Mouse (Mus musculus) c-Kit-positive CD71-negative TER-119-negative erythroid progenitor cells, embryonic 14.5 days (primary cell): ENCODE results near the gene Ibtk.
"Not testable (repeated sequence)": the region's sequence is repeated elsewhere in the genome, so short reads cannot be mapped to it uniquely, and the experiment has no call there.

Experiments
- DNase-seq: peaks from one replicate; pipeline ENCODE4 v3.0.0-alpha.2; 2013; ENCODE audit warnings: low read depth

The Ibtk gene

DNA sequence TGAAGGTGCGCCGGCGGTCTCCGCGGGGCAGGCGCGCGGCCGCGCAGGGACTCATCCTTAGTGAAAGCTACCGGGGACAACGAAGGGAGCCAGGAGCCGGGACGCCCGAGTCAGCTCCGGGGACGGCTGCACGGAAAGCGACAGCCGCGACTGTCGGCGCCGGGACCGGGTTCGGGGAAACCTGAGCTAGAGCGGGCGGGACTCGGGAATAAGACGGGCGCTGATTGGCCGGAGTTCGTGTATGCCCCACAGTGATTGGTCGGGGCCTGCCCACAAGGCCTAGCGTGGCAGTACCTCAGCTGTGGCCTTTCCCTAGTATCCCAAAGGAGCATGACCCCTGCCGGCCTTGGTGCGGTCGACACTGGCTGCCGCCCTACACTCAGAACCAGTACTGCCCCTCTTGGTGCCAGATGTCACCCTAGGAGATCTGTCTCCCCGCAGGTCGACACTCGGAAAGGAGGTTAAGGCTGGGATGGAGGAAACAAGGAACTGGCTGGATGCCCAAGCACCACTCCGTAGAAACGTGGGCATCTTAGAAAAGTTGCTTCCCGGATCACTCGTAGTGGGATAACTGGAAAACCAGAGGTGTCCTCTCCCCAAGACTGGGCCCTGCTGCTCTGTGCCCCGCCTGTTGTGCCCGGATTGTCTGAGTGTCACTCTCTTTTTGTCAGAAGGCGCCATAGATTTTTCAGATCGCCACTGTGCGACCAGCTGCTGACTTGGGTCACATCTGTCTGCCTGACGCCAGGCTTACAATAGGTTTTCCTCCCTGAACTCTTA lies at the start of gene Ibtk:
TSS of gene Ibtk (minus strand) at position 193 of the 780 bp plus-strand sequence.
- peak; percentile 83 for DNase-seq

DNA sequence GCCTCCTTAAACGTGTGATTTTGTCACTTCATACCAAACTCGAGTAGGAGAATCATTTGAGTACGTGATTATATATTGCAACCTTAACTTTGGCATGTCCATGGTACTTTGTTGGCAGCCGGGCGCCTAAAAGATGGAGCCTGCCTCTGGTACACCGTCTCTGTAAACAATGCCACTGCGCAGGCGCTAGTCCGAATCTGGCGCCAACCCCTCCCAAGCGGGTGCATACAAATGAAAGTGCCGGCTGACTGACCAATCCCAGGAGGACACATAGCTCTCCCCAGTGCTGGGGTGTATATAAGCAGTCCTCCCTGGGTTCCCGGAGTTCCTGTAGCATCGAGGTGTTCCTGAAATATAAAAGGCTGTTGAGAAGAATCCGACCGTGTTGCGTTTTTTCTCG lies 42.4 kb upstream of the Ibtk start:
- not testable (repeated sequence) for DNase-seq

DNA sequence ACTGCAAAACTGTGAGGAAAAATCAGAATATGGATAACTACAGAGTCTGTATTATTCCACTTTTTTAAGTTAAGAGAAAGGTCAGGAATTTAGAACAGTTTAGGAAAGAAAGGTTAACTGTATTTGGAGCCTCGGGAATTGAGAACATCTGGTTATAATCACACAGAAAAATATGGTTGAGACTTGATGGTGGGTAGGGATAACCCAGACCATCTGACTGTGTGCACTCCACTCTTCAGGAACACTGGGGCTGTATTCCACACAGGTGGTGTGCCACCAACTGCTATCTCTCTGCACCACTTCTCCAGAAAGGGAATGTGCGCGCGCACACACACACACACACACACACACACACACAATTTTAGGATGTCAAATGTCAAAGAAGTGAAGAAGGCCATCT lies 31.1 kb upstream of the Ibtk start:
- DNase-seq, result no peak

DNA sequence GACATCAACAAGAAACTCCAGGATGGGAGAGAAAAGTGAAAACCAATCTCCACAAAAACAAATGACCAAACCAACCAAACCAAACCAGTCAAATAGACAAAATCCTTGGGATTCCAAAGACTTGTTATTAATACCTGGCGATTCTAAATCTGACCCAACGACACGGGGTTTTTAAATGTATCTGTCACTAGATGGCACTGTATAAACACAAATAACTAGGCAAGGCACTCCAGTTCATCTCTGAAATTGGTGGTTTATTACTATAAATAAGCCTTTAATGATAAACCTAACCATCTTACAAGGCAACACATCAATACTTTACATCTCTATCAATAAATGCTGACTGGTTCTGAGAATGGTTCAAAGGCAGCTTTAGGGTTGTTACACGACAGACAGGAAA lies 30.3 kb upstream of the Ibtk start:
- no peak for DNase-seq

DNA sequence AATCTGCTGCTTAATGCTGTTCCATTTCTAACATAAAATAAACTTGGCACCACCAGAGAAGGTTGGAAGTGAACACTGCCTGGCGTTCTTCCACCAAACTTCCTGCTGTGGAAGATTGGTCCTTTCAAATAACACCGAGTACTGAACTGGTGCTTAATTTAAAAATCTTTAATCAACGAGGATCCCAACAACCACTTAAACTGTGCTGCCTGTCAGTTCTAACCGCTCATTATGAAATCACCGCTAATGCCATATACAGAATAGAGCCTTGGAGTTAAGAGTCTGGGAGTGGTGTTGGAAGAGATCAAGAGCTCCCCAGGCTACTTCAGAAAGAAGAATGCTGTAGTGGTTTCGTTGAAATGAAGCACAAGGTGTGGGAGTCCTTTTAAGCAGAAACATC lies 28.4 kb upstream of the Ibtk start:
- no peak for DNase-seq

DNA sequence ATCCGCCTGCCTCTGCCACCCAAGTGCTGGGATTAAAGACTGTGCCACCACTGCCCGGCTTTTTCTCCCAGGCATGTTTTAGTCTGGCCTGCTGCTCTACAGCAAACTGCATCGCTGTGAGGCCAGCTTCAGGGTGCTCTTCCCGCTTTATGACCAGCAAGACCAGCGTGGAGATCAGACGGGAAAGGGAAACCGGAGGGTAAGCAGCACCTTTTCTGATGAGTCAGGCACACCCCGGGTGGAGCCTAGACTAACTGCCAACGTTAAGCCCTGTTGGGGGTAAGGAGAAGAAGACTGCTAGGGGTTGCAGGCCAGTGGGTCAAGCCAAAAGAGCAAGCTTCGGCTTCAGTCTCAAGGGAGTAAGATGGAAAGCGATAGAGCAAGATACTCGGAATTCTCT lies 23.1 kb upstream of the Ibtk start:
- no peak for DNase-seq

DNA sequence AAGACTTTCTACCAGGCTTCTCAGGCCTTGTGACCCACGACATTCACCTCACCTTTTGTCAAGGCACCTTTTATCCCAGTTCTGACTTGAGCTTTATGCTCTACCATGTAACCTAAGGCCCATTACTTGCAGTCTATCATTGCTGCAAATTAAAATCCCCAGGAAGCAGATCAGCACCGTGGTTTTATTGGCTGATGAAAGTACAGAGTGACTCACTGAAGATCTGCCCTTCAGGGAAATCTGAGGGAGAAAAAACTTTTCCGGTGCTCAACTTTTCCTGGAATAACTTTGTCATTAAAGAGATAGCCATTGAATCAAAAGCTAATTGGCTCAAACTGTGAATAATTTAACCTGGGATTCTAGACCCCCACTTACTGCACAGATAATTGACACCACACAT lies 22.3 kb upstream of the Ibtk start:
- DNase-seq, result no peak

DNA sequence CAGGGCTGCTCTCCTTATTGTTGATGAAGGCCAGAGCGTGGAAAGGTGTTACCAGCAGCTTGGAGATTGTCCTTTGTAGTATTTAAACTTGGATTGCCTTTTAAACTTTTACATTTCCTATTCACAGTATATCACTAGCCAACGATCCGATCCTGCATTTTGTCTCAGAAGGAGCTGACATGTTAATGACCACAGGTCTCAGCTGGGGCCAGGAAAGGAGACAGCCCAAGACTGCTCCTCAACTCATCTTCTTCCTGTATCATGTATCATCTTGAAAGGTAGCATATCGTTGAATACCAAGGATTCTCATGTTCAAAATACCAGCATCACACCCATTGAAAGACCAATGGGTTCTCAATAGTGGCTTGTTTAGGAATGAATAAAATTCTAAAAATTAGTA lies 21.2 kb upstream of the Ibtk start:
- no peak for DNase-seq

DNA sequence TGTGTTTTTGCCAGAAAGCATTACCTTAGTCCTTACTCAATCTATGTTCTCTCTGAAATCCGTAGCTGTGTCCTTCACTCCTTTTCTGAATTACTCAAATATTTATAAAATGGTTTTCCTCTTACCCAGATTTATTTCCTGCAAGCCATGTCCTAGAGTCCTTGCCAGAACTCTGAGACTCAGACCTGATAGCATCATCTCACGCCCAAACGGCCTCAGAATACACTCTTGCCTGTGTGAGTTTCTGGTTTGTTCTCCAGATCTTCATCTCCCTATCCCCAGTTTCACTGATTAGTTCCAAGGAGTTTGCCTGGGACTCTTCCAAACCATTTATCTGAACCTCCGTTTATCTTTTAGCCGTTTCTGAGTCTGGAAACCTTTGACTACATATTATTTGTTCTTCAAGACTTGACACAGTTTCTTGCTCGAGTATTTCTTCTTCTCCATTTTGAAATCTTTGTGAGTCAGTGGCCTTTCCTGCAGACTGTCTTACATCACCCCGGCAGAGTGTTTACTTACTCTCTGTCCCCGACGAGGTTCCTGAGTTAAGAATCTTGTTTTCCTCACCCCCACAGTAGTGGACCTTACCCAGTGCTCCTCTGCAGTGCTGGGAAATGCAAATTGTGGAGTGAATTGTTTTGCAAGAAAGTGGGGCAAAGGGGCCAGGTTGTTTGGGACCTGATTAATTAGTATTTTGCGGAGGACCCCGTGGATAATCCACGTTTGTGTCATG lies 20.1 kb upstream of the Ibtk start:
- DNase-seq, result no peak

DNA sequence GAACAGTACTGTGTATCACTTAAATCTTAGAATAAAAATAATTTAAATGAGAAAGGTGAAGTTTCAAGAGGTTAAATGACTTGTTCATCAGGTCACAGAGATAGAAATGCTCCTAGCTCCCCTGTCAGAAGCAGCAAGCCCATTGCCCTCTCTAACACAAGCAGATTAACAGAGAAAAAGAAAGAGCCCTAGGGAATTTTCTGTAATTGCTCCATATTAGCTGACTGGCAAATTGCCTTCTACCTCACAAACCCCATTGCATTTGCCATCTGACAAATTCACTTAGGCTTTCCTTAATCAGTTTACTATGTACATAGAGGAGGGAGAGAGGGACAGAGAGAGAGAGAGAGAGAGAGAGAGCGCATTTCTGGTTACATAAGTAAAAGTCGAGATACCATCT lies 18.1 kb upstream of the Ibtk start:
- DNase-seq, result no peak

DNA sequence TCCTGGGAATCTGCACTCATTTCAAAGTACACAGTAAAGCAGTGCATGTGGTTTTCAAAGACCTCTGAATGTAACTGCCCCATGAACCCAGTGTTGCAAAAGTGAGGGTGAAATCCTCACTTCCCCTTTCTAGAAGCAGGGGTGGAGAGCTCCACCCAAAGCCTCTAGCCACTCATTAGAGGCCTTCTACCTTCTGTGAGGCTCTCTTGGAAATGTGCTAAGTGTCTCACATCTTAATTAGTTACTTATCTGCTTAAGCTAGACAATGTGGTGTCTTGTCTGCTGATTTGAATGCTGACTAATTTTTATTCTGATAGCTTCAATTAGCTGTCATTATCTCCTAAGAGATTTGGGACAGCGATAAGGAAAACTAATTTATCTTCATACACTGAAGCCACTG lies 13.3 kb upstream of the Ibtk start:
- peak; percentile 34 for DNase-seq

DNA sequence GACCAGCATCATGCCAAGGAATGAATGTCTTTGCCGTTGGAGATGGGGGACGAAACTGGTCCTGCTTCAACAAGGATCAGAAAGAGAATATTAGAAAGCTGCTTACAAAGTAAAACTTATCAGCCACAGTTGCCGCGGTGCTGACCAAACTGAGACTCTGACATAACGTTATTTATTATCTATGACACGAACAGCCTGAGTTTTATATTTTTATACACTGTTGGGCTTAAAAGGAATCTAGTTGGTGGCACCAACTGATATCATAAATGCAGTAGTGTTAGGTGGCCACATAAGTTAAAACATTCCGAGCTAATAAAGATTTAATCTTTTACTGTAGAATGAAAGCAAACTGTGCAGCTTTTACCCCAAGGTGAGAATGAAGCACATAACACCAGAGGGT lies 1.7 kb upstream of the Ibtk start:
- DNase-seq, result no peak

DNA sequence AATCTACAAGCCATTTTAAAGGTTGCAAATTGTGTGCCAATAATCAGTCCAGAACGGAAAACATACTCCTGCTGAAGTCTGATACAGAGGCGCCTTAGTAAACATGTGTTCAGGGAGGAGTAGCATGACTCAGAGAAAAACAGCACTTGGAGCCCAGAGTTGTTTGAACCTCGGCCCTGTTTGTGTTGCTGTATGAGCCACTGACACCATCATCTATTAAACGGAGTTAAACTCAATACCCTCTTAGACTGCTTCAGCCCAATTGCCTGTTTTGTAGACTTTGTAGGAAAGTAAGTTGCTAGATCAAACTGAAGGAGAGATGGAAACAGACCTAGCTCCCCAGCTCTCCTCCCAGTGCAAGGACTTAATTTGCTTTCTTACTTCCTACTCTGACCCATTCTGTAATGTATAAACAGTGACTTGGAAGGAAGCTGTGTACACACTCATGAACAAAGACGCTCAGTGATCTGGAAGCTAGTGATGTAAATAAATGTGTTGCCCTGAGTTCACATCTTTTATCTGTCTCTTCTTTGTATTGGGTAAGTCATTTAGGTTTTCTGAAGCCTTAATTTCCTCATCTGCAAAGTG lies 882 bp upstream of the Ibtk start:
- peak; percentile 25 for DNase-seq

DNA sequence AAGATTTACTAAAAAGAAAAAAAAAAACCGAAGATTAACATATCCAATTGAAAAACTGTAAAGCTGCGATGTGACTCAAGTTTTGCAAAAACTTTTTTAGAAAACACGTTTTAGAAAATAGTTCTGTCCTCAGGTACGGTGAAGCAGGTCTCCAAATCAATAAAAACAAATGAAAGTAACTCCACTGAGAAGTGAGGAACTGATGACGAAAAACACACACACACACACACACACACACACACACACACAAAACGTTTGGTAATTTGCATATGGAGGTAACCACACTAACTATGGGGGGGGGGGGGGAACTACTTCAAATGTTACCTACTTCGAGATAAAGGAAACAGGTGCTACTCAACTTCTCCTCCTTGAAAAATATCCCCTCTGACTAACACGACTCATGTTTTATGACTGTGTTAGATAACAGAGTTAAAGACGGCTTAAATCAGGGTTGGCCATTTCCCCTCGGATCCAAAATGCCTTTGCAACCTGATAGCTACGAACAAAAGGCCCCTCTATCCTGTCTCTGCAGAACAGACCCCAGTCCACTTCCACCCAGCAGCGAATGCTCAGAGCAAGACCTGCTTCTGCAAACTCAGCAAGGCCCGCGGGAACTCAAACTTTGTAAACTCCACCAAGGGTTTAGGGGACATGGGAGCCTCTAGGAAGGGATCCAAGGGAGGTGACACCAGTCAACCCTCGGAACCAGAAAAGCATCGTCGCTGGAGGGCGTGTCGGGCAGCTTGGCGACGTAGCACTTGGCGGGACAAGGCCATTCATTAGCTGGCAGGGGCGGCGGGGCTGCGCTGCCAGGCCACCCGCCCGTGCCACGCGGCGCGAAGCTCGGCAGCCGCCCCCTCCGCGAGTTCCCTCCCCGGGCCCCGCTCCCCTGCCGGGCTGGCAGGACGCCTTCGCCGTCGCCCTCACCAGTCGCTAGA lies 661 bp downstream of the Ibtk start:
- peak; percentile 58 for DNase-seq

DNA sequence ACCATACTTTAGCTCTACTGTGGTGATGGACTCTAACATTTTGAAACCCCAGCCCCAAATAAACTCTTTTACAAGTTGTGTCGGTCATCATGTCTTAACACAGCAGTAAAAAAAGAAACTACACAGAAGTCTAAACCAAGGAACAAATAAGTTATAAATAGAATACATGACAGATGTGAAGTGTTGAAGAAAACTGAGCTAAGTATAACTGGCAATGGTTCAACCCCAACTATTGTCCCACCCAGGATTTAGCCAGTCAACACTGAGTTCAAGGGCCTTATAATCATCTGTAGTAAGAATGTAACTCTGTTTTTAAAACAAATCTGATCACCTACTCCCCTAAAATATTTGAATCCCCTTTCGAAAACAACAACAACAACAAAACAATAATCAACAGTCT lies 3.6 kb downstream of the Ibtk start:
- DNase-seq, result no peak

DNA sequence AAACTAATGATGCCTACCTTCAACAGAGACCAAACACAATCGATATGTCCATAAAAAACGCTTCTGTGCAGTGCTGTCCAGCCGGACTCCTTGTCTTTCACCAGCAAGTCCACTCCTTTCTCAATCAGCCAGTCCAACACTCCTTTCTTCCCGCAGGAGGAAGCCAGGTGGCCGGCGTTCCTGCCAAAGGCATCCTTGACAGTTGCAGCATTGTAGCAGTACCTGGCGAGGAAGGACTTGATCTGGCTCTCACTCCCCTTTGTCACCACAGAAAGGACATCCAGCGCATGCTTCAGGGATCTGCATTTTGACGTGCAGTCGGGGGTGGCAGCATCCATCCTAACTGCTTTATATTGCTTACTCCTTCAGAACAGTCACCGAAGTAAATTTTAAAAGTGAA lies 5.8 kb downstream of the Ibtk start:
- no peak for DNase-seq

DNA sequence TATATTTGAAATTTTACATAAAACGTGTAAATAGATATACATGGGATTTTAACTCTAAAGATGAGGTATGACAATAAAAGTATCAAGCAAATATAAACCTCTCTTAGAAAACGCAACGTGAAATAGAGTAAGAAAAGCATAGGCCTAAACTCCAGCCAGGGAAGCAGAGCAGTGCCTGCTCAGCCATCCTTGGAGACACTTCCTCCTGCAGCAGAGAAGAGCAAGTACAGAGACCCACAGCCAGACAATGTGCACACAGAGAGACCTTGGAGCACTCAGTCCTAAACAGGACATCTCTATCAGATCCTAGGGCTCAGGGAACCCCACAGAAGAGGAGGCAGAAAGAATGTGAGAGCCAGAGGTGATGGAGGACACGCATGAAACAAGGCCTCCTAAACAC lies 7.0 kb downstream of the Ibtk start:
- DNase-seq, result no peak

DNA sequence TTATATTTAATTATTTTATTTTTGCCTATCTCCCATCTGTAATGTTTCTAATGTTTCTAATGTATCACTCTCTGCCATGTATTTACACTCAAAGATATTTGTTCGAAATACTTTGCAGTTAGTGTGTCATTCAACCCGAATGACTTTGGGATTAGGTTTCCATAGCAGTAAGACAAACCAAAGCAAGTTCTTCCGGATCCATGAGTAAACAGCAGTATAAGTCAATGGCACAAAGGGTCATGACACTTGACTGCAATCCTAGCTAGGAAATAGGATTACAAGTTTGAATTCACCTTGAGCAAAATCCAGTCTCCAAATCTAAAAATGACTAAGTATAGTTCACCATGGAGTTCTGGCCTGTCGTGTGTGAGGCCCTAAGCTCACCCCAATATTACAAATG lies 9.9 kb downstream of the Ibtk start:
- no peak for DNase-seq

DNA sequence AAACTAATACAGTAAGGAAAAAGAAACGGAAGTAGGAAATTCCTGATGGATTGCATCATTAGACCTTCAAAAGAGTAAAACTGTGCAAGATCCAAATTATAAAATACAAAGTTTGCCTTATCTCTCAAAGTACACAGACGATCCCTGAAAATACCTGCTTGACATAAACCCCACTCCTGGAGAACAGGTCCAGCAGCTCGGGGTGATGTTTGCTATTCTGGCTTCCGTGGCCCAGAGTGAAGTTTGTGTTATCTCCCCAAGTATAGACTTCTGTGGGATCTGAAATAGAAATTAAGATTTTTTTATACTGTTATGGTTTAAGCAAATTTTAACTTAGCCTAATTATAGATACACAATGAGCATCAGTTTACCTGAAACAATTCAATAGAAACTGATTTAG lies 14.3 kb downstream of the Ibtk start:
- DNase-seq, result no peak

DNA sequence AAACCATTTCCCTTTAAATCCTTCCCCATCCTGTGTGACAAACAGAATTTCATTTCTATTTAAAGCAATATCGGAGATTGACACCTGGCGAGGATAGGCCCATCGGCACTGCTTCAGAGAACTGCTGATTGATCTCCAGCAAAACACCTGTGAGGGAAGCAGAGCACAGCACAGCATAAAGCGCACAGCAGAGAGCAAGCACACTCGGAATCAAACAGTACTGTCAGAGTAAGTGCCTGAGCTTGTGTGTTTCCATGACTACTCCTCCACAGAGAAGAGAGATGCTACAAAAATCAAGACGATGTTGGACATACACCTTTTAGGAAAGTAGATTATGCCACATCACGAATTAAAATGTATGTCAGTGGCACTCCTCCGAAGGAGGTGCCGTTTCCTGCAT lies 25.1 kb downstream of the Ibtk start:
- no peak for DNase-seq

DNA sequence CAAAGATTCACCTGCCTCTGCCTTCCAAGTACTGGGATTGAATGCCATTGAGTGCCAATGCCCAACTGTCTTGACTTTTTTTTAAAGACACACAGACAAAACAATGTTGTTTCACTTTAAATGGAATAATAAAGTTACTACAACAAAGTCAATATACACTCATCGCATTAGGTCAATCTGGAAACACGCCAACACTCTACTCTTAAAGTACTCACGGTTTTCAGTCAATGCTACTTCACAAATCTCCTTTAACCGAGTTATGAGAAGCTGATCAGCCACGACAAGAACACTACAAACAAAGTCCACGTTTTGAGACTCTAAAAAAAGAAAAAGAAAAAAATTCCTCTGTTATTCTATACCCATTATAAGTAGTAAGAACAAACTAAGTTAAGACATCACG lies 31.8 kb downstream of the Ibtk start:
- no peak for DNase-seq

DNA sequence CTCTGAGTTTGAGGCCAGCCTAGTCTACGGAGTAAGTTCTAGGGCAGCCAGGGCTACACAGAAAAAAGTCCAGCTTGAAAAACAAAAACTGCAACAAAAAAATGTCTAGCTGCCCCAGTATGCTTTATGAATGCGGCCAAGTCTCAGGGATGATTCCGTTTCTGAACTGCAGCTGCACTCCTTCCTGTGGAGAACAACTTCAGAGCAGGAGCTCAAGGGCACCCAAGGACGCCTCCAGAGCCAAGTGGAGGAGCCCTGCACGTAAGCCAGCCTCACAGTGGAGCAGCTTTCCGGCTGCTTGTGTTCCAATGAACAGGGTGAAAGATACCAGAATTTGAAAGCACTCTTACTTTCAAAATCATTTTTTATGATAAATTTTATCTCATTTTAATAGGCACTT lies 41.8 kb downstream of the Ibtk start:
- no peak for DNase-seq
